In the genomic region with DNA sequence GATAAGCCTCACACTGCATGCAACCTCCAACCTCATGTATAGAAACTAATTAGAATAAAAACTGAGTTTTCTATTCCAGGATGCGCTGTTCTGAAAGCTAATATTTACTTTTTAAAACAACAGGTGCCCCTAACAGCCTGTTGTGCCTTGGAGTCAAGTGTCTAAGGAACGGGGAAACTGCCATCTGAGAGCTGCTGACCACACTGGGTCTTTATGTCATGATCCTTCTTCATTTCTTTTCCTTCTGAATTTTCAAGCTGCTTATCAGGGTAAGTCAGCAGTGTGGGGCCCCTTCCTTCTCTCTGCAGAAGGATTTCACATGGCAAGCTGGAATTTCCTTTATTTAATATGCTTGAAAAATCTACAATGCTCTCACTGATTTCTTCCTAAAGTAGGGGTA, we compare ENCODE assay signal across 22 mouse cellular contexts.
DNase-seq lines count a peak whose midpoint lies in the region; ATAC-seq lines count a peak whose summit lies in the region.
"Had no signal": no experiment of that assay in that cellular context is flagged by ENCODE, and none has a peak within 500 bp of the region (broad histone marks: within the 10 kb centered on the region; RNA-seq: fewer than 3 reads in every experiment).

No protein-coding gene starts in this region.

- no peak overlapping the region for H3K9ac ChIP-seq in heart, embryonic 13.5 days
- no peak overlapping the region for H3K9ac ChIP-seq in midbrain, embryonic 11.5 days (ENCODE audit: low read length)
- H3K9ac ChIP-seq: embryonic facial prominence, embryonic 12.5 days; embryonic facial prominence, embryonic 15.5 days; forebrain, embryonic 15.5 days; hindbrain, embryonic 14.5 days had no signal

- no peak for DNase-seq in heart, postnatal 10 days
- peak; percentile 39 for DNase-seq in midbrain, embryonic 11.5 days (ENCODE audit: low spot score, missing footprints)
- no peak for DNase-seq in midbrain, embryonic 10.5 days (ENCODE audit: low spot score)
- DNase-seq in adrenal gland, postnatal 10 days, result no peak
- DNase-seq: adrenal gland, adult 8-10 months; adrenal gland, postnatal 36 days; cerebellum, adult 18-20 months; cerebellum, adult 9-10 months; cerebellum, postnatal 14 days; gastrocnemius, postnatal 25 days; heart, adult 2 months; heart, postnatal 36 days; kidney, adult 11 months had no signal

- H3K27me3 ChIP-seq in heart, embryonic 13.5 days (replicated peaks), result no peaks in the 10 kb centered on the region
- no peaks in the 10 kb centered on the region for H3K27me3 ChIP-seq in midbrain, embryonic 11.5 days (ENCODE audit: control insufficient read depth, insufficient read depth, low read length)
- H3K27me3 ChIP-seq in midbrain, embryonic 10.5 days (ENCODE audit: low read depth, poor library complexity, severe bottlenecking), result no peaks in the 10 kb centered on the region
- H3K27me3 ChIP-seq: embryonic facial prominence, embryonic 12.5 days; embryonic facial prominence, embryonic 15.5 days; forebrain, embryonic 15.5 days had no signal

- no peak overlapping the region for H3K4me2 ChIP-seq in heart, embryonic 13.5 days
- H3K4me2 ChIP-seq in midbrain, embryonic 11.5 days, result no peak overlapping the region
- H3K4me2 ChIP-seq: embryonic facial prominence, embryonic 12.5 days; embryonic facial prominence, embryonic 15.5 days; forebrain, embryonic 15.5 days; hindbrain, embryonic 14.5 days had no signal

- peaks cover 17% of the 10 kb centered on the region for H3K4me1 ChIP-seq in heart, embryonic 13.5 days
- no peaks in the 10 kb centered on the region for H3K4me1 ChIP-seq in midbrain, embryonic 11.5 days (ENCODE audit: control insufficient read depth, insufficient read depth, low read length)
- H3K4me1 ChIP-seq in midbrain, embryonic 10.5 days, result peaks cover 4% of the 10 kb centered on the region; the same call in 1 of the 2 replicates
- H3K4me1 ChIP-seq: embryonic facial prominence, embryonic 12.5 days; embryonic facial prominence, embryonic 15.5 days; forebrain, embryonic 15.5 days had no signal

- H3K27ac ChIP-seq in heart, embryonic 13.5 days (replicated peaks), result peak overlapping the region; percentile 21; the same call in 1 of the 2 replicates
- H3K27ac ChIP-seq in midbrain, embryonic 11.5 days (ENCODE audit: low read depth, low read length), result no peak overlapping the region
- H3K27ac ChIP-seq in midbrain, embryonic 10.5 days (replicated peaks), result no peak overlapping the region
- H3K27ac ChIP-seq: embryonic facial prominence, embryonic 12.5 days; embryonic facial prominence, embryonic 15.5 days; forebrain, embryonic 15.5 days; heart, adult 2 months; hindbrain, embryonic 14.5 days; hindbrain, postnatal 0 days had no signal

- no peaks in the 10 kb centered on the region for H3K9me3 ChIP-seq in heart, embryonic 13.5 days
- no peaks in the 10 kb centered on the region for H3K9me3 ChIP-seq in midbrain, embryonic 11.5 days (ENCODE audit: control insufficient read depth, low read length)
- H3K9me3 ChIP-seq in midbrain, embryonic 10.5 days (replicated peaks), result no peaks in the 10 kb centered on the region
- H3K9me3 ChIP-seq: embryonic facial prominence, embryonic 12.5 days; embryonic facial prominence, embryonic 15.5 days; forebrain, embryonic 15.5 days had no signal

- ATAC-seq in heart, embryonic 13.5 days (ENCODE audit: extremely low read depth, insufficient number of reproducible peaks, low FRiP score, low TSS enrichment), result no peak
- ATAC-seq in midbrain, embryonic 11.5 days (ENCODE audit: low FRiP score), result no peak
- peak; percentile 46 to 54; a peak in 3 of 4 replicates for ATAC-seq in hematopoietic stem cell, adult 5-6 weeks (replicated peaks in 1 of 2; ENCODE audit: insufficient read depth in 1 of 2, low FRiP score in 2 of 2, low TSS enrichment in 1 of 2, low read depth in 1 of 2, poor library complexity in 2 of 2, severe bottlenecking in 2 of 2)
- ATAC-seq: activated CD4-positive, CD25-positive, alpha-beta regulatory T cell, adult 4 months; forebrain, embryonic 15.5 days; hindbrain, postnatal 0 days; inflammation-experienced regulatory T-cells, adult 6 months had no signal

- 48% methylated on average over 2 of the region's 2 CpGs for WGBS in heart, embryonic 13.5 days
- WGBS in midbrain, embryonic 11.5 days, result 75% methylated on average over 2 of the region's 2 CpGs
- WGBS in midbrain, embryonic 10.5 days, result 76% methylated on average over 2 of the region's 2 CpGs

- intact Hi-C loops in heart, postnatal 10 days (cut with DNase I), result loop anchor here (5.0 kb wide), 3 partner anchors 92 to 147 kb away; no protein-coding TSS in a partner anchor

- no peak overlapping the region for H3K4me3 ChIP-seq in heart, embryonic 13.5 days
- H3K4me3 ChIP-seq in midbrain, embryonic 11.5 days (ENCODE audit: low read depth, low read length), result no peak overlapping the region
- H3K4me3 ChIP-seq in midbrain, embryonic 10.5 days, result no peak overlapping the region
- H3K4me3 ChIP-seq: embryonic facial prominence, embryonic 12.5 days; embryonic facial prominence, embryonic 15.5 days; forebrain, embryonic 15.5 days; heart, adult 2 months had no signal

- no peaks in the 10 kb centered on the region for H3K36me3 ChIP-seq in heart, embryonic 13.5 days
- no peaks in the 10 kb centered on the region for H3K36me3 ChIP-seq in midbrain, embryonic 11.5 days (ENCODE audit: control insufficient read depth, insufficient read depth, low read length)
- H3K36me3 ChIP-seq in midbrain, embryonic 10.5 days, result no peaks in the 10 kb centered on the region
- H3K36me3 ChIP-seq: embryonic facial prominence, embryonic 12.5 days; embryonic facial prominence, embryonic 15.5 days; forebrain, embryonic 15.5 days had no signal

Comparison
In these comparisons a context has a peak if more than half of its experiments do, and no peak if none do; other contexts are left out.
1. ATAC-seq: peak in hematopoietic stem cell, adult 5-6 weeks (2 of 2); none in heart, embryonic 13.5 days (single experiment) and midbrain, embryonic 11.5 days (single experiment).